Mouse (Mus musculus) liver, embryonic 12.5 days (tissue): ENCODE measurements around the gene Slc5a5. TPM values are rescaled to one million over a fixed set of nuclear protein-coding genes. Genes with fewer than 3 reads are reported as not detected.

Experiments
- ATAC-seq: fragments of 200-750 bp; cut with Nextera tagmentation; 2 replicates; pipeline ENCODE4 v1.8.0; 2017; ENCODE audit warnings: moderate number of reproducible peaks, mild to moderate bottlenecking, moderate library complexity
- H3K27ac ChIP-seq: fragments of 300-500 bp; sonication (generic); 2 replicates; pipeline ENCODE4 v1.5.1; 2016; ENCODE audit warnings: mild to moderate bottlenecking
- H3K27me3 ChIP-seq: fragments of 300-500 bp; sonication (generic); replicated peaks from 2 replicates; pipeline ENCODE4 v1.6.1; 2016; ENCODE audit warnings: mild to moderate bottlenecking, moderate library complexity
- H3K36me3 ChIP-seq: fragments of 300-500 bp; sonication (generic); 2 replicates; pipeline ENCODE4 v1.6.1; 2016; ENCODE audit warnings: mild to moderate bottlenecking, moderate library complexity
- H3K4me1 ChIP-seq: fragments of 300-500 bp; sonication (generic); 2 replicates; pipeline ENCODE4 v1.6.1; 2016
- H3K4me2 ChIP-seq: fragments of 300-500 bp; sonication (generic); 2 replicates; pipeline ENCODE4 v1.6.1; 2016; ENCODE audit warnings: mild to moderate bottlenecking, moderate library complexity
- H3K4me3 ChIP-seq: fragments of 300-500 bp; sonication (generic); 2 replicates; pipeline ENCODE4 v1.5.1; 2016; ENCODE audit warnings: mild to moderate bottlenecking, moderate library complexity
- H3K9ac ChIP-seq: fragments of 300-500 bp; sonication (generic); 2 replicates; pipeline ENCODE4 v1.6.1; 2016; ENCODE audit warnings: mild to moderate bottlenecking, moderate library complexity
- H3K9me3 ChIP-seq: fragments of 300-500 bp; sonication (generic); replicated peaks from 2 replicates; pipeline ENCODE4 v1.6.1; 2016; ENCODE audit warnings: mild to moderate bottlenecking, moderate library complexity
- WGBS: fragments of 180-500 bp; shearing (Covaris S2); methylation state at CpG from one replicate; pipeline ENCODE4 v1.1.7; 2016; ENCODE audit not compliant: insufficient replicate concordance; 5-methylcytosine and 5-hydroxymethylcytosine counted together
- polyA plus RNA-seq: library from polyadenylated mRNA; unstranded; fragments of >200 nt; fragmentation: Nextera tagmentation; extraction: Ambion mirVana; gene quantifications from 2 replicates; pipeline ENCODE4 v1.2.1, GENCODE M21; 2016

The Slc5a5 gene
- polyA plus RNA-seq, 1 experiment from 2014 or later: 0.11 TPM

- no peaks in the 10 kb centered on the region for H3K27me3 ChIP-seq
- H3K4me2 ChIP-seq: no peak overlapping the region
- 71% methylated on average over 9 of the region's 9 CpGs for WGBS
- H3K27ac ChIP-seq: no peak overlapping the region
- no peak overlapping the region for H3K9ac ChIP-seq
- no peaks in the 10 kb centered on the region for H3K9me3 ChIP-seq
- peaks cover 44% of the 10 kb centered on the region for H3K36me3 ChIP-seq
- ATAC-seq: no peak
- H3K4me3 ChIP-seq: no peak overlapping the region
- H3K4me1 ChIP-seq: no peaks in the 10 kb centered on the region
These were observed 27.7 kb upstream of the Slc5a5 start for GRCm38 (mm10) chr8:70920049-70920922.

GRCm38 (mm10) chr8:70914704-70915103 is 22.1 kb upstream of the Slc5a5 start:
- no peak overlapping the region for H3K4me2 ChIP-seq
- WGBS: 85% methylated on average over 17 of the region's 17 CpGs

GRCm38 (mm10) chr8:70913523-70913922 is 21.0 kb upstream of the Slc5a5 start:
- 94% methylated on average over 26 of the region's 26 CpGs for WGBS
- Histone ChIP-seq H3K27ac (no peak overlapping the region), H3K36me3 (peaks cover 86% of the 10 kb centered on the region), H3K9me3 (no peaks in the 10 kb centered on the region), H3K4me1 (peaks cover 4% of the 10 kb centered on the region; the same call in 1 of the 2 replicates), H3K4me2 (no peak overlapping the region), H3K9ac (no peak overlapping the region), H3K27me3 (no peaks in the 10 kb centered on the region), H3K4me3 (no peak overlapping the region)
- ATAC-seq: no peak

More at GRCm38 (mm10) chr8:70914704-70915103, 22.1 kb upstream of the Slc5a5 start:
- H3K4me1 ChIP-seq: peaks cover 4% of the 10 kb centered on the region; the same call in 1 of the 2 replicates
- H3K9ac ChIP-seq: no peak overlapping the region
- no peak overlapping the region for H3K27ac ChIP-seq
- peaks cover 92% of the 10 kb centered on the region for H3K36me3 ChIP-seq
- no peak overlapping the region for H3K4me3 ChIP-seq
- no peak for ATAC-seq
- no peaks in the 10 kb centered on the region for H3K27me3 ChIP-seq
- H3K9me3 ChIP-seq: no peaks in the 10 kb centered on the region

- Histone ChIP-seq H3K4me2 (no peak overlapping the region), H3K9me3 (no peaks in the 10 kb centered on the region), H3K9ac (no peak overlapping the region), H3K36me3 (peaks cover 81% of the 10 kb centered on the region), H3K4me3 (no peak overlapping the region), H3K27me3 (no peaks in the 10 kb centered on the region), H3K4me1 (peaks cover 6% of the 10 kb centered on the region; the same call in 1 of the 2 replicates), H3K27ac (no peak overlapping the region)
- no peak for ATAC-seq
- 91% methylated on average over 30 of the region's 30 CpGs for WGBS
These were observed 20.4 kb upstream of the Slc5a5 start for GRCm38 (mm10) chr8:70912955-70913354.

GRCm38 (mm10) chr8:70911596-70911995 is 19.0 kb upstream of the Slc5a5 start:
- ATAC-seq: no peak
- Histone ChIP-seq H3K27ac (no peak overlapping the region), H3K9ac (no peak overlapping the region), H3K9me3 (no peaks in the 10 kb centered on the region), H3K36me3 (peaks cover 67% of the 10 kb centered on the region), H3K4me3 (no peak overlapping the region), H3K4me2 (no peak overlapping the region), H3K4me1 (peaks cover 20% of the 10 kb centered on the region), H3K27me3 (no peaks in the 10 kb centered on the region)
- WGBS: 88% methylated on average over 5 of the region's 5 CpGs

- Histone ChIP-seq H3K4me2 (peak overlapping the region; percentile 98), H3K9me3 (no peaks in the 10 kb centered on the region), H3K27me3 (peaks cover under 1% of the 10 kb centered on the region; the same call in 1 of the 2 replicates), H3K4me1 (peaks cover 44% of the 10 kb centered on the region), H3K9ac (no peak overlapping the region; the same call in 1 of the 2 replicates), H3K27ac (peak overlapping the region; percentile 91; the same call in 1 of the 2 replicates), H3K36me3 (peaks cover 26% of the 10 kb centered on the region), H3K4me3 (peak overlapping the region; percentile 90)
- ATAC-seq: no peak
- WGBS: 48% methylated on average over 2 of the region's 2 CpGs
These were observed 15.0 kb upstream of the Slc5a5 start for GRCm38 (mm10) chr8:70907518-70907917.

- ATAC-seq: peak; percentile 78
- WGBS: under 1% methylated on average over 82 of the region's 86 CpGs
These were observed 13.5 kb upstream of the Slc5a5 start, which contains the start of gene Map1s for GRCm38 (mm10) chr8:70905831-70906736. Gene Map1s, plus strand, starts transcription at chr8:70905932.

GRCm38 (mm10) chr8:70905463-70905830 is 12.9 kb upstream of the Slc5a5 start:
- ATAC-seq: peak; percentile 24; the same call in 1 of the 2 replicates
- Histone ChIP-seq H3K4me2 (peak overlapping the region; percentile 98), H3K9me3 (no peaks in the 10 kb centered on the region), H3K4me3 (peak overlapping the region; percentile 90), H3K9ac (peak overlapping the region; percentile 90), H3K36me3 (peaks cover 6% of the 10 kb centered on the region; the same call in 1 of the 2 replicates), H3K4me1 (peaks cover 41% of the 10 kb centered on the region), H3K27me3 (peaks cover 6% of the 10 kb centered on the region; the same call in 1 of the 2 replicates), H3K27ac (peak overlapping the region; percentile 91)
- 8% methylated on average over 8 of the region's 8 CpGs for WGBS

More at GRCm38 (mm10) chr8:70905831-70906736, 13.5 kb upstream of the Slc5a5 start, which contains the start of gene Map1s:
- H3K4me2 ChIP-seq: peak within 1 kb of the TSS; percentile 98
- H3K4me3 ChIP-seq: peak within 1 kb of the TSS; percentile 90
- peaks cover 12% of the 10 kb centered on the region for H3K36me3 ChIP-seq
- peaks cover 44% of the 10 kb centered on the region for H3K4me1 ChIP-seq
- peak within 1 kb of the TSS; percentile 90 for H3K9ac ChIP-seq
- peaks cover 6% of the 10 kb centered on the region; the same call in 1 of the 2 replicates for H3K27me3 ChIP-seq
- no peaks in the 10 kb centered on the region for H3K9me3 ChIP-seq
- peak within 1 kb of the TSS; percentile 91 for H3K27ac ChIP-seq

GRCm38 (mm10) chr8:70904532-70904931 is 12.0 kb upstream of the Slc5a5 start:
- no peak overlapping the region for H3K4me2 ChIP-seq
- H3K9ac ChIP-seq: no peak overlapping the region
- no peak overlapping the region for H3K4me3 ChIP-seq
- peak overlapping the region; percentile 91 for H3K27ac ChIP-seq
- peaks cover 6% of the 10 kb centered on the region; the same call in 1 of the 2 replicates for H3K27me3 ChIP-seq
- no peak for ATAC-seq
- H3K9me3 ChIP-seq: no peaks in the 10 kb centered on the region
- H3K36me3 ChIP-seq: peaks cover 6% of the 10 kb centered on the region; the same call in 1 of the 2 replicates
- peaks cover 41% of the 10 kb centered on the region for H3K4me1 ChIP-seq
- WGBS: 18% methylated on average over 4 of the region's 4 CpGs

GRCm38 (mm10) chr8:70903582-70903981 is 11.0 kb upstream of the Slc5a5 start:
- H3K4me2 ChIP-seq: no peak overlapping the region
- H3K27me3 ChIP-seq: peaks cover 6% of the 10 kb centered on the region; the same call in 1 of the 2 replicates
- no peak overlapping the region for H3K4me3 ChIP-seq
- H3K4me1 ChIP-seq: peaks cover 47% of the 10 kb centered on the region
- H3K27ac ChIP-seq: no peak overlapping the region
- no peaks in the 10 kb centered on the region for H3K9me3 ChIP-seq
- H3K9ac ChIP-seq: no peak overlapping the region
- no peaks in the 10 kb centered on the region for H3K36me3 ChIP-seq
- ATAC-seq: no peak

- 51% methylated on average over 4 of the region's 4 CpGs for WGBS
- no peaks in the 10 kb centered on the region for H3K36me3 ChIP-seq
- H3K4me3 ChIP-seq: no peak overlapping the region
- peaks cover 51% of the 10 kb centered on the region for H3K4me1 ChIP-seq
- no peaks in the 10 kb centered on the region for H3K9me3 ChIP-seq
- H3K27me3 ChIP-seq: peaks cover 6% of the 10 kb centered on the region; the same call in 1 of the 2 replicates
- H3K9ac ChIP-seq: no peak overlapping the region
- ATAC-seq: no peak
- no peak overlapping the region for H3K4me2 ChIP-seq
- no peak overlapping the region for H3K27ac ChIP-seq
These were observed 10.6 kb upstream of the Slc5a5 start for GRCm38 (mm10) chr8:70903112-70903511.
